Mouse (Mus musculus) heart, adult 2 months (tissue): ENCODE measurements around the gene 1600014C10Rik.

Experiments
- CTCF ChIP-seq: fragments of 200-600 bp; IDR thresholded peaks from 2 replicates; pipeline ENCODE4 v1.8.1; 2022; ENCODE audit warnings: antibody characterized with exemption, mild to moderate bottlenecking, moderate library complexity
- EP300 ChIP-seq: fragments of 200-500 bp; IDR thresholded peaks from 2 replicates; pipeline ENCODE4 v1.6.1; 2011; ENCODE audit warnings: low read depth, low read length, control low read depth; ENCODE audit not compliant: insufficient read depth

DNA sequence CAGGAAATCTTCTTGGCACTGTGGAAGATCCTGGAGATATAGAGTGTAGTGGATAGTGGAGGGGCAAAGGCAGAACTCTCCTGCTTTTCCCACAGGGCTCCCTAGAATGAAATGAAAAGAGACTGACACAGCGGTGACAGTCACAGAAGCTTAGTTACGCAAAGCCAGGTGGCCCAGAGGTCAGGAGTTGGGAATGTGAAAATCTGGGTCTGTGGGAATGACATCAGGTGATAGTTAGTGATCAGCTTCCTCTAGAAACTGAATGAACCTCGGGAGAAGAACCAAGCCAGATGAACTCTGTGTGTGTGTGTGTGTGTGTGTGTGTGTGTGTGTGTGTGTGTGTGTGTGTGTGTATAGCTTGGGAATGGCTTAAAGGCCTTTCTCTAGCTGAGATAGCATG is 26.0 kb downstream of the 1600014C10Rik start:
- TF ChIP-seq EP300 (no peak), CTCF (no peak)
